Mouse (Mus musculus): ENCODE measurements around the gene Apba2. TPM values are rescaled to one million over a fixed set of nuclear protein-coding genes. Genes with fewer than 3 reads are reported as not detected.

Gene Apba2
- polyA plus RNA-seq, 1 experiment: not detected

DNA sequence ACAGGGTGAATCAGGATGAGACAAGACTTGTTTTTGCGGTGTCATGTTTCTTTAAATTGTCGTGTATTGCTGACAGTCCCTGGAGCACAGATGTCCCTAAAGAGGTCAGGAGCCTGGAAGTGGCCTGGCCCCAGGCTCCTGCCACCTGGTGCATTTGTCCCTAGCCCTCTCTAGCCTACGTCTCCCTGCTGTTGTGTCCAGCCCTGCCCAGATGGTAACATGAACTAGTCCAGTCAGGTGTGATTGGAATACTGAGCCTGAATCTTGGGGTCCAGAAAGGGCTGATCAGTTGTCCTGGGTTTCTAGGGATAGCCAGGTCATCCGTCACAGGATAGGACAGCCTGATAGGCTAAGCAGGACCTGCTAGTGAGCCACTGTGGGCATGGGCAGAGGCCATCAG, 67.2 kb downstream of the Apba2 start:
- no peaks in the 10 kb centered on the region for H3K4me1 ChIP-seq (ENCODE audit: control insufficient read depth, insufficient read depth, low read length)

DNA sequence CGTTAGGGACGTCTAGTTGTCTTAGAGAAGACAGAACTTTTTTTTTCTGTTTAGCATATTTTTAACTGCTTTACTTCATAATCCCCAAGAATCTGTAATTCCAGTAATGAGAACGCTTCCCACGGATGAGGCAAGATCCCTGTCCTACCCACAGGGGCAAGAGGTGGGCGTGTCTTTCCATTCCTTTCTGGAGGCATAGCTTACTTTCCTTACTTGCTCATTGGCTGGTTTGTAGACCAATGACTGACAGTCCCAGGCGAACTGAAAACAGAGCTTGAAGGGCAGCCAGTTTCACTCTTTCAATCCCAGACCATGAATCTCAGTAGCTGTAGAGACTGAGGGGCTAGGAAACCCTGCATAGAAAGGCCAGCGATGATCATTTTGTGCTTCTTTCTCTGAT, 68.2 kb downstream of the Apba2 start:
- WGBS: 50% methylated on average over 7 of the region's 7 CpGs
- TF ChIP-seq CTCF (IDR thresholded peaks at IDR 0.05; ENCODE audit: control insufficient read depth, insufficient read depth, low read length) (no peak), POLR2A (IDR thresholded peaks at IDR 0.05; ENCODE audit: borderline replicate concordance, control insufficient read depth, low read depth, low read length) (no peak)

More for the DNA sequence above, 67.2 kb downstream of the Apba2 start:
- 67% methylated on average over 4 of the region's 4 CpGs for WGBS
- Histone ChIP-seq H3K4me3 (replicated peaks; ENCODE audit: control insufficient read depth, low read depth, low read length) (no peak overlapping the region), H3K27ac (ENCODE audit: control insufficient read depth, insufficient read depth, low read depth, low read length, poor library complexity) (no peak overlapping the region)
- TF ChIP-seq POLR2A (IDR thresholded peaks at IDR 0.05; ENCODE audit: borderline replicate concordance, control insufficient read depth, low read depth, low read length) (no peak), CTCF (IDR thresholded peaks at IDR 0.05; ENCODE audit: control insufficient read depth, insufficient read depth, low read length) (no peak)

GRCm38 (mm10) chr7:64570914-64571313, 69.4 kb downstream of the Apba2 start:
- TF ChIP-seq CTCF (IDR thresholded peaks at IDR 0.05; ENCODE audit: control insufficient read depth, insufficient read depth, low read length) (no peak), POLR2A (IDR thresholded peaks at IDR 0.05; ENCODE audit: borderline replicate concordance, control insufficient read depth, low read depth, low read length) (no peak)
- 75% methylated on average over 4 of the region's 4 CpGs for WGBS
- H3K4me3 ChIP-seq (replicated peaks; ENCODE audit: control insufficient read depth, low read depth, low read length): no peak overlapping the region
- no peaks in the 10 kb centered on the region for H3K4me1 ChIP-seq (ENCODE audit: control insufficient read depth, insufficient read depth, low read length)
- no peak overlapping the region for H3K27ac ChIP-seq (ENCODE audit: control insufficient read depth, insufficient read depth, low read depth, low read length, poor library complexity)

More for the DNA sequence above, 68.2 kb downstream of the Apba2 start:
- H3K27ac ChIP-seq (ENCODE audit: control insufficient read depth, insufficient read depth, low read depth, low read length, poor library complexity): no peak overlapping the region
- H3K4me3 ChIP-seq (replicated peaks; ENCODE audit: control insufficient read depth, low read depth, low read length): no peak overlapping the region
- no peaks in the 10 kb centered on the region for H3K4me1 ChIP-seq (ENCODE audit: control insufficient read depth, insufficient read depth, low read length)

DNA sequence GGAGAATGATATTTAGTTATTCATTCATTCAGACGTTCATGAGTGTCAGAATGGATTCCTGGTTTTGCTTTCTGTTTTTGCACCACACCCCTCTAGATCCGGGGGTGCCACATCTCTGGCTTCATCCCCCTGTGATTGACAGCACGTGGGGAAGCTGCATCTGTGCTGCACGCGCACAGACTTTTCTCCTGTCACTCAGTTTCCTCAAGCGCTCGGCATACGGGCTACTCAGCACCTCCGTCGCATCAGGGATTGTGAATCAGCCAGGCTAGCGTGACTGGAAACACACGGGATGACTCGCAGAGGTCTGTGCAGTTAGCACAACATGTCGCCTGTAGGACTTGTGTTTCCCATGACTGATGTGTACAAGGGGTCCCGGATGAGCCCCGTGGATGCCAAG, 72.6 kb downstream of the Apba2 start:
- no peak overlapping the region for H3K4me3 ChIP-seq (replicated peaks; ENCODE audit: control insufficient read depth, low read depth, low read length)
- TF ChIP-seq CTCF (IDR thresholded peaks at IDR 0.05; ENCODE audit: control insufficient read depth, insufficient read depth, low read length): no peak
- TF ChIP-seq POLR2A (IDR thresholded peaks at IDR 0.05; ENCODE audit: borderline replicate concordance, control insufficient read depth, low read depth, low read length): no peak
- 76% methylated on average over 16 of the region's 16 CpGs for WGBS
- H3K27ac ChIP-seq (ENCODE audit: control insufficient read depth, insufficient read depth, low read depth, low read length, poor library complexity): no peak overlapping the region
- no peaks in the 10 kb centered on the region for H3K4me1 ChIP-seq (ENCODE audit: control insufficient read depth, insufficient read depth, low read length)

GRCm38 (mm10) chr7:64576519-64576951, 75.0 kb downstream of the Apba2 start:
- H3K4me3 ChIP-seq (replicated peaks; ENCODE audit: control insufficient read depth, low read depth, low read length): no peak overlapping the region
- no peak overlapping the region for H3K27ac ChIP-seq (ENCODE audit: control insufficient read depth, insufficient read depth, low read depth, low read length, poor library complexity)
- no peaks in the 10 kb centered on the region for H3K4me1 ChIP-seq (ENCODE audit: control insufficient read depth, insufficient read depth, low read length)
- TF ChIP-seq CTCF (IDR thresholded peaks at IDR 0.05; ENCODE audit: control insufficient read depth, insufficient read depth, low read length): no peak
- no peak for TF ChIP-seq POLR2A (IDR thresholded peaks at IDR 0.05; ENCODE audit: borderline replicate concordance, control insufficient read depth, low read depth, low read length)
- 59% methylated on average over 1 of the region's 1 CpGs for WGBS

DNA sequence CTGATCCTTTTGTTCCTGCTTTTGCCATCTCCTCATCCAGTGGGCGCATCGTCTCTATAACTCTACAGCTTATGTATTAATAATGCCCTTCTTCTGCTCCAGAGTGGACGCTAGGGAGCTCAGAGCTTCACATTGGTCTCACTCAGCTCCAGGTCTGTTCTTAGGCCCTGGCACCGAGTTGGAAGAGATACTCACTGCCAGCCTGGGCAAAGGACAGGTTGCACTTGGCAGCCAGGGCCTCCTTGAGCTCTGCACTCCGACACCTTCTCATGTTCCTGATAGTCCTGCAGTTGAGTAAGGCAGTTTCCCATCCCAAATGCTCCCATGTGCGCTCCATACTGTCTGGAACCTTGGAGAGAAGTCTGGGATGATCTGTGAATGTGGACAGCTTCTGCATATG, 76.7 kb downstream of the Apba2 start:
- H3K27ac ChIP-seq (ENCODE audit: control insufficient read depth, insufficient read depth, low read depth, low read length, poor library complexity): no peak overlapping the region
- H3K4me1 ChIP-seq (ENCODE audit: control insufficient read depth, insufficient read depth, low read length): no peaks in the 10 kb centered on the region
- TF ChIP-seq POLR2A (IDR thresholded peaks at IDR 0.05; ENCODE audit: borderline replicate concordance, control insufficient read depth, low read depth, low read length) (no peak), CTCF (IDR thresholded peaks at IDR 0.05; ENCODE audit: control insufficient read depth, insufficient read depth, low read length) (no peak)
- no peak overlapping the region for H3K4me3 ChIP-seq (replicated peaks; ENCODE audit: control insufficient read depth, low read depth, low read length)
- WGBS: 84% methylated on average over 6 of the region's 6 CpGs

DNA sequence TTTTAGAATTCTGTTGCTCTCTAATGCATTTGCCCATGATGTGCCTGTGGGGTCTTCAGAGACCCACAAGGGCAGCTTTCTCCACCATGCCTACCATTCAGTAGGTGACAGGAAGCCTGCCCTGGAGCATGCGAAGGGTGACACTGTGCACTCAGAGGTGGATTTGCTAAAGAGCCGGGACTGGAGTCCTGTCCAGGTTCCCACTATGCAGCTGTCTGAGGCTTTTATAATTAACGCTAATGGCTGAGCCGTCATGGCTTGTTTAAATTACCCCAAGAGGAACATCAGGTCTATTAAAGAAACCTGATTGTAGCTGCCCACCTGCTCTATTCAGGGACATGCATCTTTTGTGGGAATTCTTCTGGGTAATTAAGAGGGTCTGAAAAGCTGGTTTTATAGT, 78.4 kb downstream of the Apba2 start:
- 75% methylated on average over 4 of the region's 4 CpGs for WGBS
- H3K4me3 ChIP-seq (replicated peaks; ENCODE audit: control insufficient read depth, low read depth, low read length): no peak overlapping the region
- no peaks in the 10 kb centered on the region for H3K4me1 ChIP-seq (ENCODE audit: control insufficient read depth, insufficient read depth, low read length)
- TF ChIP-seq CTCF (IDR thresholded peaks at IDR 0.05; ENCODE audit: control insufficient read depth, insufficient read depth, low read length) (no peak), POLR2A (IDR thresholded peaks at IDR 0.05; ENCODE audit: borderline replicate concordance, control insufficient read depth, low read depth, low read length) (no peak)
- H3K27ac ChIP-seq (ENCODE audit: control insufficient read depth, insufficient read depth, low read depth, low read length, poor library complexity): no peak overlapping the region

DNA sequence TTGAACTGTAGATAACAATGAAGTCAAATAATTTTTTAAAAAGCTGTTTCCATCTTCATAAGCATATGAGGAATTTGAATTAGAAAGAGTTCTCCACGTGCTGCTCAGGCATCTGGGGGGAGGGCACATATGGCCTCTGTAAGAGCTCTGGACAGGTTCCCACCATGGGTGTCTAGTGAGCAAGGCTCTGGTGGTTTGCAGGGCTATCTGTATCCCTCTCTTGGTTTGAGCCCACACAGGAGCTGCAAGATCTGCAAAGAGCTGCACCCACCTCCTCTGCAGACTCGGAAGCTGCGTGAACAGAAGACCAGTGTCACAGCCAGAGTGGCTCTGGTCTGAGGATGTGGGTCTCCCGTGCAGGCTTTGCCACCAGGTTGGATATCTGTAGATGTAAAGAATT, 78.8 kb downstream of the Apba2 start:
- 64% methylated on average over 4 of the region's 4 CpGs for WGBS
- TF ChIP-seq POLR2A (IDR thresholded peaks at IDR 0.05; ENCODE audit: borderline replicate concordance, control insufficient read depth, low read depth, low read length) (no peak), CTCF (IDR thresholded peaks at IDR 0.05; ENCODE audit: control insufficient read depth, insufficient read depth, low read length) (no peak)

GRCm38 (mm10) chr7:64582358-64582757, 80.9 kb downstream of the Apba2 start:
- Histone ChIP-seq H3K4me1 (ENCODE audit: control insufficient read depth, insufficient read depth, low read length) (no peaks in the 10 kb centered on the region), H3K27ac (ENCODE audit: control insufficient read depth, insufficient read depth, low read depth, low read length, poor library complexity) (no peak overlapping the region), H3K4me3 (replicated peaks; ENCODE audit: control insufficient read depth, low read depth, low read length) (no peak overlapping the region)
- TF ChIP-seq CTCF (IDR thresholded peaks at IDR 0.05; ENCODE audit: control insufficient read depth, insufficient read depth, low read length) (no peak), POLR2A (IDR thresholded peaks at IDR 0.05; ENCODE audit: borderline replicate concordance, control insufficient read depth, low read depth, low read length) (no peak)
- WGBS: 76% methylated on average over 8 of the region's 8 CpGs

More for the DNA sequence above, 78.8 kb downstream of the Apba2 start:
- H3K4me3 ChIP-seq (replicated peaks; ENCODE audit: control insufficient read depth, low read depth, low read length): no peak overlapping the region
- no peak overlapping the region for H3K27ac ChIP-seq (ENCODE audit: control insufficient read depth, insufficient read depth, low read depth, low read length, poor library complexity)
- H3K4me1 ChIP-seq (ENCODE audit: control insufficient read depth, insufficient read depth, low read length): no peaks in the 10 kb centered on the region

Measured in bone marrow, adult 2 months (tissue).